Mouse (Mus musculus): ENCODE results near the gene Ccdc47.

Gene Ccdc47

DNA sequence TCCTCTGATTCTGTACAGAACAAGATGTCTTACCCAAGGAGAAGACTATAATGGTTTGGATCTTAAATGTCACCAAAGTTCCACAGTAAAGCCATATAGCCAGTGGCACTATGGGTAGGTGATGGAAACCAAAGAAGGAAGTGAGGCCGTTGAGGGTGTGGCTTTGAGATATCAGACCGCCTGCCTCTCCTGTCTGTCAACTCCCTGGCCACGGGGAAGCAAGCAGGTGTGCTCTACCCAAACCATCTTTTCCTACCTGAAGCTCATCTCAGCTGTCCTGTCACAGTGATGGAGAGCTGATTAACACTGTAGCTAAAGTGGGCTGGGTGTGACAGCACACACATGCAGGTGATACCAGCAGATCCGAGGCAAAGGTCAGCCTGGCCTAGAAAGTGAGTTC lies 17.9 kb downstream of the Ccdc47 start:
- no peak for DNase-seq (ENCODE audit: low read depth)

DNA sequence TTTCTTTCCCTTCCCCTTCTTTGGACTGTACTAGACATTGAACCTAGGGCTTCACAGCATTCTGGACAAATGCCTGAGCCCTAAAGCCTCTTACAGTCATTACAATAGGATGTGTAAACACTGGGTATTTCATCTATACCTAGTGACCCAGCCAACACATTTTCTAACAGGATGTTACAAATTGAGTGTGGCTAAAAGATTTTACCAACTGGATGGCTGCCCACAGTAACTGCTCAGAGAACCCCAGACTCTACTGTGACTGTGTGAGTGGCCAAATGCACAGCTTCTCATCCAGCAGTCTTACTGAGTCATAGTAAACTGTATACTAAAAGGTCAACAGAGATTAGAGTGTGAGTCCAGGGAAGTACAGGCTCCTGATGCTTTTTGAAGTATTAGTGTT lies 20.8 kb downstream of the Ccdc47 start:
- DNase-seq (ENCODE audit: low read depth), result no peak

DNA sequence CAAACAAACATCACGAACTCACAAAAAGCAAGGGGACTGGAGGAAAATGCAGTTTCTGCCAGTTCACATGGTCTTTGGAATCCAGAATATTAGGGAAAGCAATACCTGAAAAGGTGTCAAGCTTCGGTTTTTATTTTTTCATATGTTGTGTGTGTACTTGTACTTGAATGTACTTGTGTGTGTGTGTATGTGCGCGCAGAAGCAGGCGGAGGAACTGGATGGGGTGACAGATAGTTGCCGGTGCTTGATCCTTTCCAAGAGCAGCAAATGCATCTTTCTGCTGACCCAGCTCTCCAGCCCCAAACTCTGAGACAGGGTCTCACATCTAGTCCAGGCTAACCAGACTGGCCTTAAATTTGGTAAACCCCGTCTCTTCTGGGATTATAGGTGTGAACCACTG lies 21.3 kb downstream of the Ccdc47 start:
- no peak for DNase-seq (ENCODE audit: low read depth)

- no peak for DNase-seq (ENCODE audit: low read depth)
These were observed 22.0 kb downstream of the Ccdc47 start for GRCm38 (mm10) chr11:106194155-106194541.

DNA sequence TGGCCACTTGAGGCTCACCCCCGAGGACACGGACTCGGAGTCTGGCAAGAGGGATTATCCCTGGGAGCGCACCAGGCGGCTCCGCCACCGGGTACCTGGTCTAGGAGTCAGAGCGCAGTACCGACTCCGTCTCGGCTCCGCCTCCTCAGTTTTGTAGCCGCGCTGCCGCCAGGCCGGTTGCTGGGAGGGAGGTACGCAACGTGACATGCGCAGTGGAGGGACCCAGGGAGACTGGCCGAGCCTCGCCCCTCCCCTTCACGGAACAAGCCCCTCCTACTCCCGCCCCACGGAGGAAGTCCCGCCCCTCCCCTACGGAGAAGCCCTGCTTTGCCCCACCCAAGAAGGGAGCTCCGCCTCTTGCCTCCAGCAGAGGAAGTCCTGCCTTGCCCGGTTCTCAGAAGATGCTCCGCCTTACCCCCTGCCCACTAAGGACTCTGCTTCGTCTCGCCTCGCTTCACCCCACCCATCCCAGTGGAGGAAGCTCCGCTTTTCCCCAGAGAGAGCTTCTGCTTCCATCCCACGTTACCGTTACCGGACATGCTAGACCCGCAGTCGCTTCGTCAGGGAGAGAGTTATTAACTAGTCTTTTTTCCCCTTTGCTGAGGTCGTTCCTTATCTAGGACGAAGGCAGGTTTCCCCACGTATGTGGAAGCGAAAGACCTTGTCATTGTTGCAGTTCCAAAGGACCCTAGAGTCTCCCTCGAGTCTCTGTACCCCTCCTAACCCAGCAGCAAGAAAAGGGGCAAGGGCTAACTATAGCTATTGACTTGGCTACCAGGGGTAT lies 22.6 kb downstream of the Ccdc47 start:
- DNase-seq (ENCODE audit: low read depth), result peak; percentile 99

- DNase-seq (ENCODE audit: low read depth), result no peak
These were observed 23.3 kb downstream of the Ccdc47 start for GRCm38 (mm10) chr11:106192657-106193370.

GRCm38 (mm10) chr11:106192241-106192640 lies 23.9 kb downstream of the Ccdc47 start:
- no peak for DNase-seq (ENCODE audit: low read depth)

GRCm38 (mm10) chr11:106191716-106192115 lies 24.4 kb downstream of the Ccdc47 start:
- no peak for DNase-seq (ENCODE audit: low read depth)

DNA sequence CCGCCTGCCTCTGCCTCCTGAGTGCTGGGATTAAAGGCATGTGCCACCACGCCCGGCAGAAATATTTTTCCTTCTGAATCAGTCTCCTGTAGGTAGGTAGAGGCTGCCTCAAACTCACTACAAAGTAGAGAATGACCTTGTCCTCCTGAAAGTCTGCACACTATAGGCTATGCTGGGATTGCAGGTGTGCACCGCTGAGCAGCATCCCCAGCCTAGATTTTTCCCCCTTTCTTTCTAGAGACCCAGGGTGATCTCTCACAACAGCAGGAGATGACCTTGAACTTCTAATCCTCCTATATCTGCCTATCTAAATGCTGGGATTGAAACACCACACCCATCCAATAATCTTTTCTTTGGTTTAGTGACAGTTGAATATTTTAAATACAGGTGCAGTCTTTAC lies 28.8 kb downstream of the Ccdc47 start:
- DNase-seq (ENCODE audit: low read depth), result no peak

- DNase-seq (ENCODE audit: low read depth), result no peak
These were observed 35.7 kb downstream of the Ccdc47 start for GRCm38 (mm10) chr11:106180449-106180801.

- DNase-seq (ENCODE audit: low read depth), result no peak
These were observed 36.3 kb downstream of the Ccdc47 start for GRCm38 (mm10) chr11:106179711-106180448.

DNA sequence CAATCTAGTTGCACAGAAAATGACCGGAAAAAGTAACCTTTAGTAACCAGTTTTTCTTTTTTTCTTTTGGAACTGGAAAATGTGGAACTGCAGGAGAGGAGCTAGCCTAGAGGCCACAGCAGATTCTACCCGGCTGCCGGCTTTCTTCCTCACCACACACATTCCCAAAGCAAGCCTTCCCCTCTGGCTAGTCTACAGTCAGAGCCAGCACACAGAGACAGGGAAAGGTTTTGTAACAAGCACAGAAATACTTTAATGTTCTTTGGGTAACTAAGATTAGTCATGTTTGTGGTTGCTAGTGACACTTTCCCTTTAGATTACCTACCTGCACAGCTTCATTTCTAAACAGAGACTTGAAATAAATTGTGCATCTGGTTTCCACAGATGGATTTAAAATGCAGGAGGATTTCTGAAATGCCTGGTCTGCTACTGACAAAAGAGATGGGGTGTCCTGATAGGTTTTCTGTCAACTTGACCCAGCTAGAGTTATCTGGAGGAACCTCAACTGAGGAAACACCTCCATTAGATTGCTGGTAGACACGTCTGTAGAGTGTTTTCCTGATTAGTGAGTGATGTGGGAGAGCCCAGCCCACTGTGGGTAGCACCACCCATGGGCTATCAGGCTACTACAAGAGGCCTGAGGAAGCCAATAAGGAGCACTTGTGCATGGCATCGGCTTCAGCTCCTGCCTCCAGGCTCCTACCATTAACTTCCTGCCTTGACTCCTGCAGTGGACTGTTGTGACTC lies 37.9 kb downstream of the Ccdc47 start:
- DNase-seq (ENCODE audit: low read depth), result no peak

- no peak for DNase-seq (ENCODE audit: low read depth)
These were observed 39.8 kb downstream of the Ccdc47 start for GRCm38 (mm10) chr11:106176372-106176771.

DNA sequence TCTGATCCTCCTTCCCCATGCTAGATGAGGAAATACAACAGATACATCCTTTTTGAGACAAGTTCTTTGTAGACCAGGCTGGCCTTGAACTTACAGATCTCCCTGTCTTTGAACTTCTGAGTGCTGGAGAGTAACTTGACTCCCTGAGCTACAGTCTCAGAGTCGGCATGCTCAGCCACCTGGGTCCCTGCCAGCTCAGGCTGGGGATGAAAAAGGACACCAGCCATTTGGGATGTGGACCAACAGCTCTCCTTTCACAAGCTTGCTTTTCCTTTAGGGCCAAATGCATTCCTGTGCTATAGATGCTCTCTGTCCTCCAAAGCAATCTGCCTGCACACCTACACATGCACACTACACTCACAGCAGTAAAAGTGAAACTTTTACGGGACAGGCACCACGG lies 41.1 kb downstream of the Ccdc47 start:
- DNase-seq (ENCODE audit: low read depth), result no peak

- no peak for DNase-seq (ENCODE audit: low read depth)
These were observed 41.8 kb downstream of the Ccdc47 start for GRCm38 (mm10) chr11:106174372-106174771.

DNA sequence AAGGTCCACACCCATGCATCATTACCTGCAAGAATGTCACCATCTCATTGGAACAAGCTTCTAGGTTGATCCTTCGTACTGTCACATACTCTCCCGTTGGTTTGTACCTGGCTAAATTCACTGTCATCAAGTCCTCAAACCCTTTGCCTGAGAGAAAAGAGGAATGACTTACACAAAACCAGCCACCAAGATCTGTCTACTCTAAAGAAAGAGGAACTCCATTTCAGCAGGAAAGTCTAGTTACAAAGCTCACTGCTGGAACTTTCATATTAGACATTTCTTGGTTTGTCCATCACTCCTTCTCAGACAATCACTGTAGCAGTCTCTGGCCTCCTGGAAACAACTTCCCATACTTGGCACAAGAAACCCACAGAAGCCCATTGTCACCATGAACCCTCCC lies 42.9 kb downstream of the Ccdc47 start:
- DNase-seq (ENCODE audit: low read depth), result no peak

DNA sequence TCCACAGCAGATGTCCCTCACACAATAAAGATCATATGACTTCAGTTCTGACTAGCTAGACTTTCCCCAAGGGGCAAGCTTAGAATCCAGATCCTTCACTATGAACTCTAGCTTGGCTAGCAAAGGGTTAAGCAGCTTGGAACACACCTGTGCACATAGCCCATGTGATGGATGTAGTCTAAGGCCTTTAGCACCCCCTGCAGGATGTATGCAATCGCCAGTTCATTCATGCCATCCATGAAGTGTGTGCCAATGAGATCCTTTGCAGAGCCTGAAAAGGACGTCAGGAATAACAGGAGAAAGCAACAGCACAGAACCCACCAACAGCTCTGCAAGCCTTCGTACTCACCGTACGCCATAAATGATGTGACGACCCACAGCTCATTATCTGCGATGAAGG lies 45.3 kb downstream of the Ccdc47 start:
- peak; percentile 90 for DNase-seq (ENCODE audit: low read depth)

GRCm38 (mm10) chr11:106167435-106167834 lies 48.7 kb downstream of the Ccdc47 start:
- DNase-seq (ENCODE audit: low read depth), result peak; percentile 92

DNA sequence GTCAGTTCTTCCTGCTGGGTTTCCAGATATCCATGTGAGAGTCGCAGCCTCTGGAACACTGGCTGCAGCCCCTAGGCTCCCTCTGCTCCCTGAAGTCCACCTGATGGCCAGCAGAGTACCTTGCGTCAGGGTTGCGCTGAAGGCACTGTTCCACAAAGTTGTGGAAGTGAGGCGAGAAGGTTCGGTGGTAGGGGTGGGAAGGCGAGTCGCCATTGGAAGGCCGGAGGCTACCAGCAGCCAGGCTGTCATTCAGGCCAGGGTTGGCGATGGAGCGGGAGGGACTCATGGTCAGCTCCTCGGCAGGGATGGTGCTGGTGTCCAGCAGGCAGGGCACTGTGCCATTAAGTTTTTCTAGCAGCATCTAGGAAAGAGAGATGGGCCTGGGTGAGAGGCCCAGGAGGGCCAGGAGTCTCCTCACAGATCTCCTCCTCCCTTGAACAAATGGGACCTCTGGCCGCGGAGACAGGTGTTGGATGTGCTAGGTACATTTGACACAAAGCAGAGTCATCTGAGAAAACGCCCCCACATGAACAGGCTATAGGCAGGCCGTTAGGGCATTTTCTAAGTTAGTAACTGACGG lies 51.5 kb downstream of the Ccdc47 start:
- no peak for DNase-seq (ENCODE audit: low read depth)

GRCm38 (mm10) chr11:106163546-106163945 lies 52.6 kb downstream of the Ccdc47 start:
- peak; percentile 25 for DNase-seq (ENCODE audit: low read depth)

- DNase-seq (ENCODE audit: low read depth), result peak; percentile 40
These were observed 53.9 kb downstream of the Ccdc47 start for GRCm38 (mm10) chr11:106162237-106162636.
